In genomic region chr2:91917096-91917495, GRCm38 (mm10) we compare ENCODE assay signal across 33 mouse cellular contexts. TPM values are rescaled to one million over a fixed set of nuclear protein-coding genes. Genes with fewer than 3 reads are reported as not detected.
"Had no signal": no experiment of that assay in that cellular context is flagged by ENCODE, and none has a peak within 500 bp of the region (broad histone marks: within the 10 kb centered on the region; RNA-seq: fewer than 3 reads in every experiment).

No protein-coding gene starts in this region.

- H3K9me3 ChIP-seq: hindbrain, embryonic 10.5 days; hindbrain, embryonic 12.5 days; intestine, embryonic 15.5 days; limb, embryonic 10.5 days; limb, embryonic 12.5 days; liver, embryonic 15.5 days had no signal

- H3K27ac ChIP-seq: gastrocnemius, adult 2 months; heart, adult 2 months; hindbrain, embryonic 10.5 days; hindbrain, embryonic 12.5 days; hindbrain, embryonic 14.5 days; intestine, embryonic 15.5 days; layer of hippocampus, adult 2 months; left cerebral cortex, adult 2 months; limb, embryonic 10.5 days; limb, embryonic 12.5 days had no signal

- ATAC-seq: hindbrain, embryonic 16.5 days; inflammation-experienced regulatory T-cells, adult 6 months; intestine, embryonic 15.5 days had no signal

- H3K4me3 ChIP-seq: gastrocnemius, adult 2 months; heart, adult 2 months; hindbrain, embryonic 10.5 days; hindbrain, embryonic 12.5 days; intestine, embryonic 15.5 days; layer of hippocampus, adult 2 months; left cerebral cortex, adult 2 months; limb, embryonic 10.5 days; limb, embryonic 12.5 days; liver, embryonic 15.5 days had no signal

- H3K9ac ChIP-seq: hindbrain, embryonic 12.5 days; hindbrain, embryonic 14.5 days; intestine, embryonic 15.5 days; limb, embryonic 12.5 days; liver, embryonic 15.5 days had no signal

- H3K4me2 ChIP-seq: heart, embryonic 11.5 days; hindbrain, embryonic 12.5 days; hindbrain, embryonic 14.5 days; intestine, embryonic 15.5 days; limb, embryonic 12.5 days; liver, embryonic 15.5 days had no signal

- DNase-seq: gastrocnemius, adult 2 months; gastrocnemius, postnatal 10 days; gastrocnemius, postnatal 25 days; heart, adult 2 months; heart, postnatal 10 days; heart, postnatal 4 days; kidney, adult 18-20 months; kidney, adult 8-10 months; kidney, postnatal 10 days; kidney, postnatal 25 days; kidney, postnatal 4 days had no signal

RNA-seq across cellular contexts. Expression of gene Chrm4, which starts 10.0 kb away (rescaled TPM):
- total RNA-seq: gastrocnemius, adult 2 months; gastrocnemius, postnatal 25 days; heart, adult 2 months; heart, postnatal 25 days; heart, postnatal 4 days; liver, adult 2 months had no signal
- polyA plus RNA-seq: heart, embryonic 11.5 days; heart, embryonic 14.5 days; heart, embryonic 16.5 days; kidney, embryonic 14.5 days; liver, adult 2 months; liver, embryonic 15.5 days had no signal

RNA-seq across cellular contexts. Expression of gene Mdk, which starts 15.0 kb away (rescaled TPM):
- total RNA-seq: liver, adult 2 months had no signal

RNA-seq across cellular contexts. Expression of gene Gm9821, which starts 28.4 kb away (rescaled TPM):
- total RNA-seq: gastrocnemius, adult 2 months; gastrocnemius, postnatal 10 days; gastrocnemius, postnatal 25 days; gastrocnemius, postnatal 4 days; heart, adult 2 months; heart, postnatal 10 days; heart, postnatal 25 days; heart, postnatal 4 days; layer of hippocampus, adult 2 months; layer of hippocampus, postnatal 10 days; layer of hippocampus, postnatal 25 days; left cerebral cortex, adult 2 months; left cerebral cortex, postnatal 14 days; left cerebral cortex, postnatal 36 days; liver, adult 2 months had no signal
- polyA plus RNA-seq: heart, adult 2 months; liver, adult 2 months had no signal
